Mouse (Mus musculus) CH12.LX (cell line): ENCODE data around the gene Taf1a. TPM values are rescaled to one million over a fixed set of nuclear protein-coding genes. Genes with fewer than 3 reads are reported as not detected.

Experiments used
- DNase-seq: peaks from one replicate; pipeline ENCODE4 v3.0.0-alpha.2; 2013; ENCODE audit errors: extremely low read depth
- H3K27ac ChIP-seq: 2 replicates; pipeline ENCODE4 v1.5.1; 2012; ENCODE audit warnings: low read depth, mild to moderate bottlenecking, control low read depth, moderate library complexity; ENCODE audit not compliant: insufficient read depth
- H3K27me3 ChIP-seq: replicated peaks from 2 replicates; pipeline ENCODE3; 2012; ENCODE audit warnings: inconsistent platforms
- H3K36me3 ChIP-seq, 2 experiments: replicated peaks in 1 of 2; 2 replicates each; pipeline versions ENCODE3 to v1.6.1; 2012; ENCODE audit warnings: inconsistent platforms in 1 of 2, low read length in 1 of 2, mild to moderate bottlenecking in 1 of 2, mixed read lengths in 1 of 2, moderate library complexity in 1 of 2; ENCODE audit not compliant: control insufficient read depth in 1 of 2, insufficient read depth in 1 of 2
- H3K4me1 ChIP-seq, 2 experiments: 2 replicates each; pipeline ENCODE4 v1.6.1; 2012; ENCODE audit warnings: inconsistent platforms in 1 of 2, moderate library complexity in 1 of 2; ENCODE audit not compliant: insufficient read depth in 2 of 2, control insufficient read depth in 1 of 2
- H3K4me2 ChIP-seq: 2 replicates; pipeline ENCODE4 v1.6.1; 2012; ENCODE audit warnings: low read depth, mild to moderate bottlenecking, control low read depth; ENCODE audit not compliant: poor library complexity, insufficient read depth, severe bottlenecking
- H3K4me3 ChIP-seq, 3 experiments: fragments of 150-350 bp in 1 of 3; sonication (generic) in 1 of 3; replicated peaks in 1 of 3; 2 replicates each; pipeline versions ENCODE3 to v1.5.1; 2011 to 2012; ENCODE audit warnings: low read depth in 2 of 3, low read length in 2 of 3, mild to moderate bottlenecking in 2 of 3, moderate library complexity in 2 of 3, control low read depth in 1 of 3, improper control_type of control experiment in 1 of 3, inconsistent platforms in 1 of 3, mixed read lengths in 1 of 3; ENCODE audit not compliant: poor library complexity in 1 of 3
- H3K79me2 ChIP-seq: replicated peaks from 2 replicates; pipeline ENCODE4 v1.6.1; 2012; ENCODE audit warnings: mild to moderate bottlenecking, moderate library complexity; ENCODE audit not compliant: control insufficient read depth, poor library complexity, insufficient read depth, severe bottlenecking; ENCODE audit errors: extremely low read depth
- H3K9ac ChIP-seq: 2 replicates; pipeline ENCODE4 v1.6.1; 2012; ENCODE audit warnings: low read depth, mild to moderate bottlenecking, control low read depth, moderate library complexity; ENCODE audit not compliant: insufficient read depth
- H3K9me3 ChIP-seq: replicated peaks from 2 replicates; pipeline ENCODE3; 2012; ENCODE audit warnings: low read length, inconsistent platforms, mixed read lengths
- BHLHE40 ChIP-seq: IDR thresholded peaks from 2 replicates; pipeline ENCODE4 v1.6.1; 2011; ENCODE audit warnings: mild to moderate bottlenecking, low read depth, low read length, improper control_type of control experiment
- CHD1 ChIP-seq: IDR thresholded peaks from 2 replicates; pipeline ENCODE4 v1.6.1; 2012; ENCODE audit warnings: low read depth, low read length, improper control_type of control experiment, inconsistent platforms
- CTCF ChIP-seq, 2 experiments: IDR thresholded peaks in 1 of 2; conservative IDR thresholded peaks in 1 of 2; 2 replicates each; pipeline ENCODE4 v1.5.1; 2011 to 2012; ENCODE audit warnings: low read depth in 2 of 2, low read length in 2 of 2, improper control_type of control experiment in 1 of 2, inconsistent platforms in 1 of 2, mild to moderate bottlenecking in 1 of 2, moderate library complexity in 1 of 2
- E2F4 ChIP-seq: IDR thresholded peaks from 2 replicates; pipeline ENCODE4 v1.6.1; 2011; ENCODE audit warnings: low read depth, low read length, improper control_type of control experiment; ENCODE audit not compliant: insufficient replicate concordance
- ELF1 ChIP-seq: IDR thresholded peaks from 2 replicates; pipeline ENCODE4 v1.6.1; 2014; ENCODE audit warnings: low read depth, mild to moderate bottlenecking, inconsistent platforms, low read length, improper control_type of control experiment
- EP300 ChIP-seq: IDR thresholded peaks from 2 replicates; pipeline ENCODE4 v1.6.1; 2011; ENCODE audit warnings: low read length, improper control_type of control experiment
- ETS1 ChIP-seq: conservative IDR thresholded peaks from 2 replicates; pipeline ENCODE4 v1.6.1; 2012; ENCODE audit warnings: low read depth, mild to moderate bottlenecking, inconsistent platforms, low read length, improper control_type of control experiment, moderate library complexity
- IRF4 ChIP-seq: IDR thresholded peaks from 2 replicates; pipeline ENCODE4 v1.6.1; 2014; ENCODE audit warnings: low read depth, mild to moderate bottlenecking, inconsistent platforms, low read length, improper control_type of control experiment
- JUN ChIP-seq: IDR thresholded peaks from 2 replicates; pipeline ENCODE4 v1.6.1; 2011; ENCODE audit warnings: low read depth, mild to moderate bottlenecking, low read length, improper control_type of control experiment, moderate library complexity; ENCODE audit not compliant: insufficient read depth
- JUND ChIP-seq: conservative IDR thresholded peaks from 2 replicates; pipeline ENCODE4 v1.6.1; 2011; ENCODE audit warnings: low read depth, low read length, improper control_type of control experiment
- MAFK ChIP-seq: IDR thresholded peaks from 2 replicates; pipeline ENCODE4 v1.6.1; 2011; ENCODE audit warnings: low read length, improper control_type of control experiment; ENCODE audit not compliant: insufficient replicate concordance
- MAX ChIP-seq: IDR thresholded peaks from 2 replicates; pipeline ENCODE4 v1.6.1; 2011; ENCODE audit warnings: low read length, improper control_type of control experiment
- MEF2A ChIP-seq: IDR thresholded peaks from 2 replicates; pipeline ENCODE4 v1.6.1; 2014; ENCODE audit warnings: low read depth, mild to moderate bottlenecking, inconsistent platforms, low read length, improper control_type of control experiment, borderline replicate concordance
- MYC ChIP-seq: IDR thresholded peaks from 2 replicates; pipeline ENCODE4 v1.6.1; 2011; ENCODE audit warnings: low read depth, mild to moderate bottlenecking, improper control_type of control experiment, low read length
- NRF1 ChIP-seq: IDR thresholded peaks from 2 replicates; pipeline ENCODE4 v1.6.1; 2014; ENCODE audit warnings: low read depth, mild to moderate bottlenecking, inconsistent platforms, low read length, improper control_type of control experiment, moderate library complexity
- POLR2A ChIP-seq: IDR thresholded peaks from 2 replicates; pipeline ENCODE4 v1.6.1; 2011; ENCODE audit warnings: low read depth, mild to moderate bottlenecking, improper control_type of control experiment, low read length
- RAD21 ChIP-seq: IDR thresholded peaks from 2 replicates; pipeline ENCODE4 v1.6.1; 2011; ENCODE audit warnings: low read depth, mild to moderate bottlenecking, low read length, improper control_type of control experiment, moderate library complexity
- RCOR1 ChIP-seq: conservative IDR thresholded peaks from 2 replicates; pipeline ENCODE4 v1.6.1; 2012; ENCODE audit warnings: low read depth, mild to moderate bottlenecking, inconsistent platforms, low read length, improper control_type of control experiment
- SMC3 ChIP-seq: IDR thresholded peaks from 2 replicates; pipeline ENCODE4 v1.6.1; 2011; ENCODE audit warnings: low read depth, low read length, improper control_type of control experiment
- TBP ChIP-seq: conservative IDR thresholded peaks from 2 replicates; pipeline ENCODE4 v1.6.1; 2011; ENCODE audit warnings: low read depth, low read length, improper control_type of control experiment
- ZKSCAN1 ChIP-seq: IDR thresholded peaks from 2 replicates; pipeline ENCODE4 v1.6.1; 2012; ENCODE audit warnings: low read depth, inconsistent platforms, low read length, improper control_type of control experiment, borderline replicate concordance
- dilution Hi-C: fragments of 300-500 bp; cut with MboI; formaldehyde crosslinking; loops from 2 replicates; pipeline ENCODE4 v1.14.3; 2020; ENCODE audit warnings: low sequenced_read_pairs; ENCODE audit not compliant: extremely low pct_unique_long_range_greater_than_20kb, extremely low pct_ligation_motif_present
- in situ Hi-C: fragments of 300-500 bp; cut with MboI; formaldehyde crosslinking; loops from 3 replicates; pipeline ENCODE4 v1.14.3; 2019; ENCODE audit warnings: low sequenced_read_pairs, low pct_ligation_motif_present, low pct_unique_long_range_greater_than_20kb, mixed read lengths
- polyA plus RNA-seq: library from polyadenylated mRNA; unstranded; fragments of >175 nt; gene quantifications from 2 replicates; pipeline ENCODE4 v1.2.1, GENCODE M21; 2012; ENCODE audit warnings: low read depth; ENCODE audit not compliant: insufficient read length
- total RNA-seq, 2 experiments: library from RNA; depleted of rRNA; stranded (reverse); fragments of 300-350 nt in 1 of 2; fragments of >200 nt in 1 of 2; gene quantifications; 2 replicates each; pipeline ENCODE4 v1.2.3; 2012 to 2014

Taf1a gene
- total and polyA plus RNA-seq, 3 experiments: 12.3 to 27.2 (median 21.9) TPM

DNA sequence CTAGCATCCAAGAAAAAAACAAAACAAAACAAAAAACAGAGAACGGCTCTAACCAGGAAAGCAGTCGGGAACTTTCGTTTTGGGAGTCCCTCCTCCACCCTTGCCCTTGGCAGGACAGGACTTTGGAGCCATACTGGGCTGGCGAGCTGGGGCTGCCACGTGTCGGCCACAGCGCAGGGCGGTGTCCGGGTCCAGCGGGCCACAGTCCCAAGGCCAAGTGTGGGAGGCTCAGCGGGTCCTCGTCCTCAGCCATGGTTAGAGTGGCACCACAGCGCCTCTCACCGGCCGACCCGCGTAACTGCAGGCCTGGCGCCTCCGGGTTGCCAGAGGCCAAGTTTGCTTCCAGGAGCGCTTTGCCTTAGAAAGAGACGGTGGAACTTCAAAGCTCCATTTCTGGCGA lies 50.3 kb downstream of the Taf1a start (continued):
- no peak for TF ChIP-seq E2F4
- peak; percentile 79 for TF ChIP-seq RAD21
- no peak for TF ChIP-seq BHLHE40
- no peak for TF ChIP-seq JUN
- TF ChIP-seq IRF4: no peak
- no peak for TF ChIP-seq TBP
- TF ChIP-seq JUND: no peak

DNA sequence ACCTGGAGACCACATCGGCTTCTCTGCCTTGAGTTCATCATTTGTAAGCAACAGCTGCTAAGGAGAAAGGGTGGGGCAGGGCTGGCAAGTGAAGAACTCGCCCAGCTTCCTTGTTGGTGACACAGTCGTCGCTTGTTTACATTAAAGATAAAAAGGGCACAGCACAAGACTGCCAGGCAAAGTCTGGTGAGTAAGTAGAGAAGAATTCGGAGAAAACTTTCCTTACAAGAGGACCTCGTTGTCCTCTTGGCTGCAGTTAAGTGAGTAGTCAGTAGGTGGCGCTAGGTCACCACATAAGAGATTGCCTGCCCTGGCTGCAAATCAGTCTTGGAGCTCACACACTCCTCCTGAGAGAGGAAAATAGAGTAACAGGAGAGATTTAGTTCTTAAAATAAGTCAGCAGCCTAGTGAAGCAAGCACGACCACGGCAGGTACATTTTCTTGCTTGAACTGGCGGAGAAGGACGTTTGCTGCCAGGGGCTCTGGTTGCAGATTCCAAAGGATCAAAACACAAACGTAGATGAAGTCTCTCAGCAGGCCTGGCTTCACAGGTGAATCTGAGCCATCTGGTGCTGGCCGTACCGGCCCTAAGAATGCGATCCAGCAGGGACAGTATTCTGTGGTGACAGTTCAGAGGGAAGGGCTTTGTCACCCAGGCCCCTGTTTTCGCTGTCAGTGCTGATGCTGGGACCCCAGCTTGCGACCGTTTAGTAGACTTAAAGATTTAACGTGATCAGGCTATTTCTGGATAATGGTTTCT lies 53.4 kb downstream of the Taf1a start:
- dilution Hi-C loops: no loop called here
- Histone ChIP-seq H3K4me1 (peaks cover 0 to 9% of the 10 kb centered on the region in 2 experiments; a peak in 2 of 4 replicates), H3K27ac (no peak overlapping the region), H3K27me3 (no peaks in the 10 kb centered on the region), H3K4me2 (peak overlapping the region; percentile 12; the same call in 1 of the 2 replicates), H3K79me2 (no peaks in the 10 kb centered on the region), H3K36me3 (no peaks in the 10 kb centered on the region), H3K4me3 (no peak overlapping the region), H3K9ac (no peak overlapping the region), H3K9me3 (peaks cover 10% of the 10 kb centered on the region)
- TF ChIP-seq SMC3: peak; percentile 74
- TF ChIP-seq ELF1: no peak
- TF ChIP-seq CTCF (conservative IDR thresholded peaks at IDR 0.05 in 1 of 2, IDR thresholded peaks at IDR 0.05 in 1 of 2; ENCODE audit: low read depth in 2 of 2, low read length in 2 of 2): peak; percentile 94 to 97
- no peak for TF ChIP-seq CHD1
- peak; percentile 97 for TF ChIP-seq RAD21
- no peak for TF ChIP-seq MAX
- TF ChIP-seq ZKSCAN1: no peak
- DNase-seq: peak; percentile 80
- in situ Hi-C loops: no loop called here

DNA sequence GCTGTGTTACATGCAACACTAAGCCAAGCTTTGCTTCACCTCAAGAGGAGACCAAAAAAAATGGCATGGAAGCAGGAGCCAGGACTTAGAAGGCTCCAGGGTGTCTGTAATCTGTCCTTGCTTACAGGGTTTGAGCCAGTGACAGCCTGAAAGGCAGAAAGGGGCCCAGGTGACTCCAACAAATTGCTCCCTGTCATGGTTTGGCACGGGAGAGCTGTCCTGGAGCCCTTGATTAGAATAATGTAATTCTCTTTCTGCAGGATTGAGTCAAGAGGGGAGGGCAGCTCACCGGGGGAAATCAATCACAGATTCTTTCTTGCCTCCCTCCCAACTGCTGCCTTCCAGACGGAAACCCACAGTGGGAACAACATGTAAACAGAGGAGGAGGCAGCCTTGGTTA lies 64.3 kb downstream of the Taf1a start:
- H3K4me1 ChIP-seq: no peaks in the 10 kb centered on the region
- DNase-seq: no peak
- H3K9ac ChIP-seq: no peak overlapping the region
- dilution Hi-C loops: no loop called here
- no peak overlapping the region for H3K4me2 ChIP-seq
- peaks cover 4% of the 10 kb centered on the region for H3K9me3 ChIP-seq
- in situ Hi-C loops: no loop called here
- no peak for TF ChIP-seq RCOR1
- TF ChIP-seq MYC: no peak
- TF ChIP-seq JUND: no peak
- no peak for TF ChIP-seq POLR2A
- TF ChIP-seq NRF1: no peak
- TF ChIP-seq EP300: no peak
- TF ChIP-seq MEF2A: no peak
- no peak for TF ChIP-seq ETS1
- no peak for TF ChIP-seq MAFK
- no peak for TF ChIP-seq CHD1
- H3K79me2 ChIP-seq: no peaks in the 10 kb centered on the region
- H3K36me3 ChIP-seq: no peaks in the 10 kb centered on the region
- H3K4me3 ChIP-seq: no peak overlapping the region
- H3K27me3 ChIP-seq: no peaks in the 10 kb centered on the region
- H3K27ac ChIP-seq: no peak overlapping the region

Other genes starting within 250 kb of the Taf1a start
- gene Disp1, start 167.5 kb upstream of the Taf1a start, total RNA-seq (2012; rRNA removed): 5.4 and 5.9 TPM in 2 replicates
- 3.1 and 3.4 TPM in 2 replicates for gene Disp1, start 167.5 kb upstream of the Taf1a start, total RNA-seq (2014; rRNA removed)
- gene Disp1, start 167.5 kb upstream of the Taf1a start, polyA plus RNA-seq: 8.9 and 11.3 TPM in 2 replicates
- gene Aida, start 92.4 kb upstream of the Taf1a start, total RNA-seq (2012; rRNA removed): 11.0 and 15.8 TPM in 2 replicates
- gene Aida, start 92.4 kb upstream of the Taf1a start, total RNA-seq (2014; rRNA removed): 31.6 and 32.8 TPM in 2 replicates
- gene Aida, start 92.4 kb upstream of the Taf1a start, polyA plus RNA-seq: 41.7 and 45.2 TPM in 2 replicates
- gene Brox, start 91.7 kb upstream of the Taf1a start, total RNA-seq (2012; rRNA removed): 21.0 and 21.8 TPM in 2 replicates
- gene Brox, start 91.7 kb upstream of the Taf1a start, total RNA-seq (2014; rRNA removed): 37.8 and 44.7 TPM in 2 replicates
- gene Brox, start 91.7 kb upstream of the Taf1a start, polyA plus RNA-seq: 19.8 and 20.4 TPM in 2 replicates
- gene Mia3, start 19.4 kb upstream of the Taf1a start, total RNA-seq (2012; rRNA removed): 95.3 and 112 TPM in 2 replicates
- 49.3 and 51.2 TPM in 2 replicates for gene Mia3, start 19.4 kb upstream of the Taf1a start, total RNA-seq (2014; rRNA removed)
- gene Mia3, start 19.4 kb upstream of the Taf1a start, polyA plus RNA-seq: 70.1 and 80.9 TPM in 2 replicates
- 0.55 TPM in 1 of 2 replicates, not detected in the other for gene Hhipl2, start 29.2 kb downstream of the Taf1a start, total RNA-seq (2012; rRNA removed)
- gene Hhipl2, start 29.2 kb downstream of the Taf1a start, total RNA-seq (2014; rRNA removed): 0.16 TPM in 1 of 2 replicates, not detected in the other
- gene Hhipl2, start 29.2 kb downstream of the Taf1a start, polyA plus RNA-seq: 0.23 and 0.74 TPM in 2 replicates